Mouse (Mus musculus): Measurements from ENCODE around the gene Twnk.

DNA sequence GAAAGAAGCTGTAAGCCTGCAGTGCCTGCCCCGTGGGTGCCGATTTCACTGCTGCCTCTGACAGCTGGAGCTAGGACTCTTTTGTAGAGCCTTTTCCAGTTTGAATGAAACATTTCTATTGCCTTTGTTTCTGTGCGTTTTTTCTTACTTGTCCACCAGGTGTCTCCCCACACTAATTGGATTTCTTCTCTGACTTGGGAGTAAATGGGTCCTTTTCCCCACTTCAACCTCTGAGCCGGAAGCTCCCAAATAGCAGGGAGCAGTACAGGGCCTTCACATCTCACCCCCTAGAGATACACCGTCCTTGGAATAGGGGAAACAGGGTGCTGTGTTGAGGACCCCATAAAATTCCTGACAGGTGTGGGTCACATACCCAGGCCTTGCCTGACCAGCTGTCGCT is 7.2 kb downstream of the Twnk start:
- TF ChIP-seq MEF2A (IDR thresholded peaks at IDR 0.05; ENCODE audit: borderline replicate concordance, low read depth, low read length) (no peak), MAZ (IDR thresholded peaks at IDR 0.05; ENCODE audit: low read depth, low read length) (no peak), HCFC1 (IDR thresholded peaks at IDR 0.05; ENCODE audit: low read depth, low read length) (no peak), ZKSCAN1 (IDR thresholded peaks at IDR 0.05; ENCODE audit: borderline replicate concordance, low read depth, low read length) (no peak)
